Mouse (Mus musculus) stomach, postnatal 0 days (tissue): ENCODE results near the gene Ctps.

Experiments
- CTCF ChIP-seq: IDR thresholded peaks from 2 replicates; pipeline ENCODE4 v1.5.1; 2016; ENCODE audit warnings: antibody characterized with exemption, low read depth, mild to moderate bottlenecking, moderate library complexity
- EP300 ChIP-seq: optimal IDR thresholded peaks from 2 replicates; pipeline ENCODE3; 2016; ENCODE audit warnings: antibody characterized with exemption

- TF ChIP-seq CTCF: no peak
- no peak for TF ChIP-seq EP300
These were observed 4.3 kb downstream of the Ctps start for GRCm38 (mm10) chr4:120565726-120566125.
